Mouse (Mus musculus): ENCODE measurements at regions not wholly inside any gene's neighbourhood (a gene's known extent, or its start where the extent isn't known, plus 50 kb on each side); places are given as distances from the start of the nearest gene placed in this dataset.
"Not testable (repeated sequence)": the region's sequence is repeated elsewhere in the genome, so short reads cannot be mapped to it uniquely, and the experiment has no call there.

GRCm38 (mm10) chr6:68977959-68978358 is 1442.4 kb upstream of the Tacstd2 start:
- DNase-seq (ENCODE audit: low spot score) = no peak
- Histone ChIP-seq H3K4me1 (no peaks in the 10 kb centered on the region), H3K27ac (replicated peaks) (no peak overlapping the region), H3K4me3 (no peak overlapping the region), H3K9me3 (no peaks in the 10 kb centered on the region), H3K27me3 (replicated peaks; ENCODE audit: low read depth, poor library complexity, severe bottlenecking) (no peaks in the 10 kb centered on the region), H3K36me3 (replicated peaks) (no peaks in the 10 kb centered on the region)

GRCm38 (mm10) chr6:68964012-68964411 is 1428.4 kb upstream of the Tacstd2 start:
- H3K9me3 ChIP-seq = no peaks in the 10 kb centered on the region
- H3K27ac ChIP-seq (replicated peaks) = no peak overlapping the region
- no peak for DNase-seq (ENCODE audit: low spot score)
- H3K4me3 ChIP-seq = no peak overlapping the region
- no peaks in the 10 kb centered on the region for H3K27me3 ChIP-seq (replicated peaks; ENCODE audit: low read depth, poor library complexity, severe bottlenecking)
- H3K4me1 ChIP-seq = no peaks in the 10 kb centered on the region
- no peaks in the 10 kb centered on the region for H3K36me3 ChIP-seq (replicated peaks)

DNA sequence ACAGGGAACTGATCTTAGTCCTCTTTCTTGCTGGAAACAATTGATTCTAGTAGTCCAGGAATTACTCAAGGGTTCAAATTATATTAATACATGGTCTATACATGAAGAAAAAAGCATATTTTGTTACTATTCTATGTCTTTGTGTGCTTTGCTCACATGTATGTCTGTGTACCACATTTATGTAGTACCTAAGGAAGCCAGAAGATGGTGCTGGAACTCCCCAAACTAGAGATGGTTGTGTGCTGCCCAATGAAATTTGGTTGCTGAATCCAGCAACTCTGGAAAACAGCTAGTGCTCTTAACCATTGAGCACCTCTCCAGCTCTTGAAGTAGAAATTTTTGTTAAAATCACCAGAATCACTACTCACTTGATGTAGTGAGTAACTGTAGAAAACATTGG is 1402.5 kb upstream of the Tacstd2 start:
- not testable (repeated sequence) for H3K27me3 ChIP-seq (replicated peaks; ENCODE audit: low read depth, poor library complexity, severe bottlenecking); H3K9me3 ChIP-seq; H3K36me3 ChIP-seq (replicated peaks); H3K4me1 ChIP-seq; H3K4me3 ChIP-seq; H3K27ac ChIP-seq (replicated peaks); DNase-seq (ENCODE audit: low spot score)

DNA sequence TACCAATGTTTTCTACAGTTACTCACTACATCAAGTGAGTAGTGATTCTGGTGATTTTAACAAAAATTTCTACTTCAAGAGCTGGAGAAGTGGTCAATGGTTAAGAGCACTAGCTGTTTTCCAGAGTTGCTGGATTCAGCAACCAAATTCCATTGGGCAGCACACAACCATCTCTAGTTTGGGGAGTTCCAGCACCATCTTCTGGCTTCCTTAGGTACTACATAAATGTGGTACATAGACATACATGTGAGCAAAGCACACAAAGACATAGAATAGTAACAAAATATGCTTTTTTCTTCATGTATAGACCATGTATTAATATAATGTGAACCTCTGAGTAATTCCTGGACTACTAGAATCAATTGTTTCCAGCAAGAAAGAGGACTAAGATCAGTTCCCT is 1396.3 kb upstream of the Tacstd2 start:
- not testable (repeated sequence) for H3K36me3 ChIP-seq (replicated peaks); H3K9me3 ChIP-seq; H3K4me1 ChIP-seq; H3K27me3 ChIP-seq (replicated peaks; ENCODE audit: low read depth, poor library complexity, severe bottlenecking); H3K4me3 ChIP-seq; DNase-seq (ENCODE audit: low spot score); H3K27ac ChIP-seq (replicated peaks)

DNA sequence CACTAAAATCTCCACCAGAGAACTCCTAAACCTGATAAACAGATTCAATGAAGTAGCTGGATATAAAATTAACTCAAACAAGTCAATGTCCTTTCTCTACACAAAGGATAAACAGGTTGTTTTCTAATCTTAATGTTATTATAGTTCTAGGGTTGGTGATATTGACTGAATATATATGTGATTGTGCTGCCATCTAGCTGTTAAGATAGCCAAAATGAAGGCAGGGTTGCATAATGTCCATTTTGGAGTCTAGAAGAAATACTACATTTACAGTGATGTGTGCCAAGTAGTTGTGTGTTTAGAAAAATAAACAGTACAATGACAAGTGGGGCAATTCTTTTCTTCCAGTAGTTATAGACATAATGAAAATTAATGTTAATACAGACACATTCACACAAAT is 1379.9 kb upstream of the Tacstd2 start:
- Histone ChIP-seq H3K4me1 (no peaks in the 10 kb centered on the region), H3K9me3 (no peaks in the 10 kb centered on the region), H3K27ac (replicated peaks) (no peak overlapping the region), H3K36me3 (replicated peaks) (no peaks in the 10 kb centered on the region), H3K27me3 (replicated peaks; ENCODE audit: low read depth, poor library complexity, severe bottlenecking) (no peaks in the 10 kb centered on the region), H3K4me3 (no peak overlapping the region)
- no peak for DNase-seq (ENCODE audit: low spot score)

DNA sequence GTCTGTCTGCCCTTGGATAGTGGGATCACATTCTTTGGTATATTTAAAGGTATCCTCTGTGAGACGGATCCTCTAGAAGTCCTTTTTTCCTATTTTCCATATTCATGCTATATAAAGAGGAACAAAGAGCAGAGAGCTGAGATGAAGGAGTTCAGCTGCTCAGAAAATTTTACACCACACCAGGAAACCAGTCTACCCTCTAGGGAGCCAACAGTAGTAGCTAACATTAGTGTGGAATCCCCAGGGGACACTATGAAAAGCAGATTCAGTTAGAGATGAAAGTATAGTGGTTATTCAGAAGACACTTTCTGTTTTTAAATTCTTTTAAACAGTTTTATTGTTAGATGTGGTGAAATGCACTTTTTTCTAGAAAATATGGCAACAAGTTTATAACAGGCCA is 1348.5 kb upstream of the Tacstd2 start:
- Histone ChIP-seq H3K9me3 (no peaks in the 10 kb centered on the region), H3K27me3 (replicated peaks; ENCODE audit: low read depth, poor library complexity, severe bottlenecking) (no peaks in the 10 kb centered on the region), H3K27ac (replicated peaks) (no peak overlapping the region), H3K36me3 (replicated peaks) (no peaks in the 10 kb centered on the region), H3K4me1 (no peaks in the 10 kb centered on the region), H3K4me3 (no peak overlapping the region)
- WGBS = 83% methylated on average over 1 of the region's 1 CpGs
- DNase-seq (ENCODE audit: low spot score) = no peak

GRCm38 (mm10) chr6:68852761-68853160 is 1317.2 kb upstream of the Tacstd2 start:
- H3K9me3 ChIP-seq; H3K4me1 ChIP-seq; DNase-seq (ENCODE audit: low spot score); H3K4me3 ChIP-seq; H3K27ac ChIP-seq (replicated peaks); H3K36me3 ChIP-seq (replicated peaks); H3K27me3 ChIP-seq (replicated peaks; ENCODE audit: low read depth, poor library complexity, severe bottlenecking): not testable (repeated sequence)

- Histone ChIP-seq H3K27me3 (replicated peaks; ENCODE audit: low read depth, poor library complexity, severe bottlenecking) (no peaks in the 10 kb centered on the region), H3K27ac (replicated peaks) (no peak overlapping the region), H3K9me3 (no peaks in the 10 kb centered on the region), H3K4me1 (no peaks in the 10 kb centered on the region), H3K4me3 (no peak overlapping the region), H3K36me3 (replicated peaks) (no peaks in the 10 kb centered on the region)
- no peak for DNase-seq (ENCODE audit: low spot score)
- 92% methylated on average over 2 of the region's 2 CpGs for WGBS
Observed at GRCm38 (mm10) chr6:68852286-68852685, 1316.7 kb upstream of the Tacstd2 start.

- H3K27ac ChIP-seq (replicated peaks) = no peak overlapping the region
- 73% methylated on average over 1 of the region's 1 CpGs for WGBS
- no peaks in the 10 kb centered on the region for H3K9me3 ChIP-seq
- no peak overlapping the region for H3K4me3 ChIP-seq
- H3K4me1 ChIP-seq = no peaks in the 10 kb centered on the region
- H3K27me3 ChIP-seq (replicated peaks; ENCODE audit: low read depth, poor library complexity, severe bottlenecking) = no peaks in the 10 kb centered on the region
- no peak for DNase-seq (ENCODE audit: low spot score)
- H3K36me3 ChIP-seq (replicated peaks) = no peaks in the 10 kb centered on the region
Observed at GRCm38 (mm10) chr6:68835186-68835585, 1299.6 kb upstream of the Tacstd2 start.

DNA sequence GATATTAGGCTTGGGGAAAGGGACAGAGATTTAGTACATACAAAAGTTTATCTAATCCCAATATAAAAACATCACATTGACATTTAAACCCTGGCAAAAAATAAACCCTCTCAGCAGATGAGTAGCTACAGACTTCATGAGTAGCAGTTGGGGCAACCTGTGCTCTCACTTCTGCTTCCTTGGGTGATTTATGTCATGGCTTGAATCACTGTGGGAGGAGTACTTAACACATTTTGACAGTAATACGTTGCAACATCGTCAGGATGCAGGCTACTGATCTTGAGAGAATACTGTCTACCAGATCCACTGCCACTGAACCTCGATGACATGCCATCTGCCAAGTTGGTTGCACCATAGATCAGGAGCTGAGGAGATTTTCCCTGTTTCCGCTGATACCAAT is 1299.0 kb upstream of the Tacstd2 start:
- no peaks in the 10 kb centered on the region for H3K27me3 ChIP-seq (replicated peaks; ENCODE audit: low read depth, poor library complexity, severe bottlenecking)
- H3K36me3 ChIP-seq (replicated peaks) = no peaks in the 10 kb centered on the region
- H3K4me1 ChIP-seq = no peaks in the 10 kb centered on the region
- H3K4me3 ChIP-seq = no peak overlapping the region
- no peaks in the 10 kb centered on the region for H3K9me3 ChIP-seq
- no peak for DNase-seq (ENCODE audit: low spot score)
- 84% methylated on average over 4 of the region's 4 CpGs for WGBS
- no peak overlapping the region for H3K27ac ChIP-seq (replicated peaks)

DNA sequence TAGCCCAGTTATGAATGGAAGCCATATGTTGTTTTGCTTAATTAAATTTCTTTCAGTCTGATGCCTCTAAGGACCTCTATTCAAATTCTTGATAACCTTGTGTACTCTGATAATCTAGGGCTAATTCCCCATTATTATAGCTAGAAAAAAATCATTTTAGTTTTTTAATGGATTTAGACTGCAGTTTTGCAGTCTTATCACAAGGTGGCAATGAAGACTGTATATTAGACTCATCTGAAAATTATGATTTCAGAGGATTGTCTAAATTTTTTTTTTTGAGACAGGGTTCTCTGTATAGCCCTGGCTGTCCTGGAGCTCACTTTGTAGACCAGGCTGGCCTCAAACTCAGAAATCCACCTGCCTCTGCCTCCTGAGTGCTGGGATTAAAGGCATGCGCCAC is 1292.9 kb upstream of the Tacstd2 start:
- H3K36me3 ChIP-seq (replicated peaks); H3K9me3 ChIP-seq; DNase-seq (ENCODE audit: low spot score); H3K27ac ChIP-seq (replicated peaks); H3K4me1 ChIP-seq; H3K4me3 ChIP-seq; H3K27me3 ChIP-seq (replicated peaks; ENCODE audit: low read depth, poor library complexity, severe bottlenecking): not testable (repeated sequence)
- WGBS = 91% methylated on average over 1 of the region's 1 CpGs

GRCm38 (mm10) chr6:68813346-68813745 is 1277.8 kb upstream of the Tacstd2 start:
- DNase-seq (ENCODE audit: low spot score) = no peak
- no peaks in the 10 kb centered on the region for H3K4me1 ChIP-seq
- no peaks in the 10 kb centered on the region for H3K36me3 ChIP-seq (replicated peaks)
- WGBS = 77% methylated on average over 3 of the region's 3 CpGs
- H3K27me3 ChIP-seq (replicated peaks; ENCODE audit: low read depth, poor library complexity, severe bottlenecking) = no peaks in the 10 kb centered on the region
- no peak overlapping the region for H3K27ac ChIP-seq (replicated peaks)
- H3K9me3 ChIP-seq = 0 out of 2 replicates have a peak, but pooled peaks cover under 1% of the 10 kb centered on the region
- H3K4me3 ChIP-seq = no peak overlapping the region

GRCm38 (mm10) chr6:68799205-68799604 is 1263.6 kb upstream of the Tacstd2 start:
- not testable (repeated sequence) for H3K36me3 ChIP-seq (replicated peaks); H3K4me1 ChIP-seq; H3K4me3 ChIP-seq; H3K27ac ChIP-seq (replicated peaks); H3K9me3 ChIP-seq; DNase-seq (ENCODE audit: low spot score); H3K27me3 ChIP-seq (replicated peaks; ENCODE audit: low read depth, poor library complexity, severe bottlenecking)
- WGBS = 89% methylated on average over 19 of the region's 19 CpGs

DNA sequence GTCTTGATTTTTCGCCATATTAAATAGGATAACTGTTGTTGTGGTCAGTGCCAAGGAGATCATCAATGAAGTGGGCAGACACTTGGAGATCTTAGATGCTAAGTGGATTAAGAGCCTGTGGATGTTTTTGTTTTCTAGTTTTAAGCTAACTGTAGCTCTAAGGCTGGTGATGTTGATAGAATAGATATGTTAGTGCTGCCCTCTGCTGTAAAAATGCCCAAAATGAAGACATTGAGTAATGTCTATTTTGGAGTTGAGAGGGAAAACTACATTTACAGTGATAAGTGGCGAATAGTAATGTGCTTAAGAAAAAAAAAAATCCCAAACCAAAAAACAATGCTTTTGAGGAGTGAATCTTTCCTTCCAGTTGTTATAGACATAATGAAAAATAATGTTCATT is 1235.9 kb upstream of the Tacstd2 start:
- 0 out of 2 replicates have a peak, but pooled peaks cover 4% of the 10 kb centered on the region for H3K9me3 ChIP-seq
- H3K27ac ChIP-seq (replicated peaks) = no peak overlapping the region
- H3K27me3 ChIP-seq (replicated peaks; ENCODE audit: low read depth, poor library complexity, severe bottlenecking) = no peaks in the 10 kb centered on the region
- no peak overlapping the region for H3K4me3 ChIP-seq
- no peak for DNase-seq (ENCODE audit: low spot score)
- 82% methylated on average over 2 of the region's 2 CpGs for WGBS
- H3K36me3 ChIP-seq (replicated peaks) = no peaks in the 10 kb centered on the region
- H3K4me1 ChIP-seq = no peaks in the 10 kb centered on the region

All from embryonic facial prominence, embryonic 10.5 days (tissue).